Mouse (Mus musculus): ENCODE results near the gene Slc35d1. TPM values are rescaled to one million over a fixed set of nuclear protein-coding genes. Genes with fewer than 3 reads are reported as not detected.
A peak's percentile ranks its signal among the peaks of the same experiment; 100 is the strongest.

Gene Slc35d1
- polyA plus RNA-seq, 1 experiment from 2014 or later, result 5.3 TPM

- H3K36me3 ChIP-seq (ENCODE audit: insufficient read depth, low read length), result no peaks in the 10 kb centered on the region; the same call in 1 of the 2 replicates
- 0% methylated on average over 36 of the region's 48 CpGs for WGBS
- DNase-seq (ENCODE audit: low spot score), result peak; percentile 71
- peaks cover 3% of the 10 kb centered on the region for H3K4me1 ChIP-seq (ENCODE audit: insufficient read depth, low read depth, low read length)
- peak overlapping the region; percentile 99 for H3K27ac ChIP-seq (ENCODE audit: low read length)
- TF ChIP-seq EP300 (IDR thresholded peaks at IDR 0.05) (no peak), CTCF (IDR thresholded peaks at IDR 0.05) (no peak)
- peak; percentile 81 for ATAC-seq
- peak overlapping the region; percentile 97 for H3K4me3 ChIP-seq (ENCODE audit: low read depth, low read length)
- peak overlapping the region; percentile 80 for H3K4me2 ChIP-seq (replicated peaks; ENCODE audit: low read depth, low read length)
- peak overlapping the region; percentile 94 for H3K9ac ChIP-seq (replicated peaks; ENCODE audit: low read depth)
- H3K27me3 ChIP-seq (replicated peaks; ENCODE audit: insufficient read depth, low read length), result no peaks in the 10 kb centered on the region
- no peaks in the 10 kb centered on the region for H3K9me3 ChIP-seq (ENCODE audit: low read length)
These were observed 453 bp downstream of the Slc35d1 start for GRCm38 (mm10) chr4:103214498-103214924.

GRCm38 (mm10) chr4:103213859-103214497 is 986 bp downstream of the Slc35d1 start:
- H3K36me3 ChIP-seq (ENCODE audit: insufficient read depth, low read length), result no peaks in the 10 kb centered on the region; the same call in 1 of the 2 replicates
- WGBS, result 1% methylated on average over 30 of the region's 30 CpGs
- H3K4me2 ChIP-seq (replicated peaks; ENCODE audit: low read depth, low read length), result peak overlapping the region; percentile 80
- peak overlapping the region; percentile 99 for H3K27ac ChIP-seq (ENCODE audit: low read length)
- H3K9me3 ChIP-seq (ENCODE audit: low read length), result no peaks in the 10 kb centered on the region
- no peak for ATAC-seq
- peaks cover 3% of the 10 kb centered on the region for H3K4me1 ChIP-seq (ENCODE audit: insufficient read depth, low read depth, low read length)
- H3K9ac ChIP-seq (replicated peaks; ENCODE audit: low read depth), result peak overlapping the region; percentile 94
- peak overlapping the region; percentile 97 for H3K4me3 ChIP-seq (ENCODE audit: low read depth, low read length)
- DNase-seq (ENCODE audit: low spot score), result peak; percentile 8
- TF ChIP-seq CTCF (IDR thresholded peaks at IDR 0.05), result no peak
- TF ChIP-seq EP300 (IDR thresholded peaks at IDR 0.05), result no peak
- H3K27me3 ChIP-seq (replicated peaks; ENCODE audit: insufficient read depth, low read length), result no peaks in the 10 kb centered on the region

GRCm38 (mm10) chr4:103208553-103208952 is 6.4 kb downstream of the Slc35d1 start:
- ATAC-seq, result no peak
- no peak for DNase-seq (ENCODE audit: low spot score)
- Histone ChIP-seq H3K27me3 (replicated peaks; ENCODE audit: insufficient read depth, low read length) (no peaks in the 10 kb centered on the region), H3K4me2 (replicated peaks; ENCODE audit: low read depth, low read length) (no peak overlapping the region), H3K27ac (ENCODE audit: low read length) (no peak overlapping the region), H3K36me3 (ENCODE audit: insufficient read depth, low read length) (peaks cover 9% of the 10 kb centered on the region; the same call in 1 of the 2 replicates), H3K9me3 (ENCODE audit: low read length) (no peaks in the 10 kb centered on the region), H3K4me3 (ENCODE audit: low read depth, low read length) (no peak overlapping the region), H3K9ac (replicated peaks; ENCODE audit: low read depth) (no peak overlapping the region), H3K4me1 (ENCODE audit: insufficient read depth, low read depth, low read length) (peaks cover 1% of the 10 kb centered on the region)
- 78% methylated on average over 1 of the region's 1 CpGs for WGBS
- TF ChIP-seq CTCF (IDR thresholded peaks at IDR 0.05) (no peak), EP300 (IDR thresholded peaks at IDR 0.05) (no peak)

- Histone ChIP-seq H3K27ac (ENCODE audit: low read length) (no peak overlapping the region), H3K27me3 (replicated peaks; ENCODE audit: insufficient read depth, low read length) (no peaks in the 10 kb centered on the region), H3K4me2 (replicated peaks; ENCODE audit: low read depth, low read length) (no peak overlapping the region), H3K4me1 (ENCODE audit: insufficient read depth, low read depth, low read length) (no peaks in the 10 kb centered on the region), H3K9me3 (ENCODE audit: low read length) (no peaks in the 10 kb centered on the region), H3K9ac (replicated peaks; ENCODE audit: low read depth) (no peak overlapping the region), H3K4me3 (ENCODE audit: low read depth, low read length) (no peak overlapping the region), H3K36me3 (ENCODE audit: insufficient read depth, low read length) (peaks cover 9% of the 10 kb centered on the region; the same call in 1 of the 2 replicates)
- TF ChIP-seq CTCF (IDR thresholded peaks at IDR 0.05), result no peak
- no peak for TF ChIP-seq EP300 (IDR thresholded peaks at IDR 0.05)
- ATAC-seq (no peak), DNase-seq (ENCODE audit: low spot score) (no peak)
- 72% methylated on average over 2 of the region's 2 CpGs for WGBS
These were observed 11.3 kb downstream of the Slc35d1 start for GRCm38 (mm10) chr4:103203646-103204045.

- no peak overlapping the region for H3K4me3 ChIP-seq (ENCODE audit: low read depth, low read length)
- H3K27ac ChIP-seq (ENCODE audit: low read length), result no peak overlapping the region
- H3K4me1 ChIP-seq (ENCODE audit: insufficient read depth, low read depth, low read length), result no peaks in the 10 kb centered on the region
- DNase-seq (ENCODE audit: low spot score) (no peak), ATAC-seq (no peak)
- no peaks in the 10 kb centered on the region for H3K27me3 ChIP-seq (replicated peaks; ENCODE audit: insufficient read depth, low read length)
- WGBS, result 84% methylated on average over 1 of the region's 1 CpGs
- H3K9me3 ChIP-seq (ENCODE audit: low read length), result no peaks in the 10 kb centered on the region
- TF ChIP-seq EP300 (IDR thresholded peaks at IDR 0.05) (no peak), CTCF (IDR thresholded peaks at IDR 0.05) (no peak)
- H3K36me3 ChIP-seq (ENCODE audit: insufficient read depth, low read length), result peaks cover 12% of the 10 kb centered on the region; the same call in 1 of the 2 replicates
- H3K4me2 ChIP-seq (replicated peaks; ENCODE audit: low read depth, low read length), result no peak overlapping the region
- no peak overlapping the region for H3K9ac ChIP-seq (replicated peaks; ENCODE audit: low read depth)
These were observed 14.9 kb downstream of the Slc35d1 start for GRCm38 (mm10) chr4:103200046-103200445.

- Histone ChIP-seq H3K4me2 (replicated peaks; ENCODE audit: low read depth, low read length) (no peak overlapping the region), H3K4me3 (ENCODE audit: low read depth, low read length) (no peak overlapping the region), H3K27me3 (replicated peaks; ENCODE audit: insufficient read depth, low read length) (no peaks in the 10 kb centered on the region), H3K9ac (replicated peaks; ENCODE audit: low read depth) (no peak overlapping the region), H3K36me3 (ENCODE audit: insufficient read depth, low read length) (peaks cover 12% of the 10 kb centered on the region; the same call in 1 of the 2 replicates), H3K9me3 (ENCODE audit: low read length) (no peaks in the 10 kb centered on the region), H3K4me1 (ENCODE audit: insufficient read depth, low read depth, low read length) (no peaks in the 10 kb centered on the region), H3K27ac (ENCODE audit: low read length) (no peak overlapping the region)
- WGBS, result 66% methylated on average over 4 of the region's 4 CpGs
- no peak for DNase-seq (ENCODE audit: low spot score)
- no peak for TF ChIP-seq EP300 (IDR thresholded peaks at IDR 0.05)
- no peak for ATAC-seq
These were observed 15.9 kb downstream of the Slc35d1 start for GRCm38 (mm10) chr4:103199086-103199485.

All from lung, postnatal 0 days (tissue).